In the genomic region with DNA sequence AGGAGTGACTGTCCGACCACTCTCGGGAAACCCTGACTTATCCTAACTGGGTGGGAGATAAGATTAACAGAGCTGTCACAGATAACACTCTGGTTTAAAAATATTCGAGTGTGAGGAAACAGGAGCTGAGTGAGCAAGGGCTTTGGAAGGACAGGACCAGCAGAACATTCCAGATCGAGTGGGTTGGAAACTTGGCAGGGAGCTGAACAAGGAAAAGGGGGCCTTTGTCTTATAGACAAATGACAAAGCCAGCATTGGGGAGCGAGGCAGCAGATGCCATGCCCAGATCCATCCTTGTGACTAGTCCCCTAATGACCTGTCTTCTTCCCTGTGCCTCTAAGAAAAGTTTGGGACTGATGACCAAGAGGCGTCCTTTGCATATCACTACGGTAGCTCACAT, we compare ENCODE assay signal across 13 mouse cellular contexts. TPM values are rescaled to one million over a fixed set of nuclear protein-coding genes. Genes with fewer than 3 reads are reported as not detected.
DNase-seq lines count a peak whose midpoint lies in the region; ATAC-seq and TF ChIP-seq lines count a peak whose summit lies in the region.
"Had no signal": no experiment of that assay in that cellular context is flagged by ENCODE, and none has a peak within 500 bp of the region (broad histone marks: within the 10 kb centered on the region; RNA-seq: fewer than 3 reads in every experiment).

No protein-coding gene starts in this region.

- H3K4me1 ChIP-seq in liver, adult 2 months (ENCODE audit: control insufficient read depth, insufficient read depth, low read length), result no peaks in the 10 kb centered on the region
- 0 out of 2 replicates have a peak, but pooled peaks cover 2% of the 10 kb centered on the region for H3K4me1 ChIP-seq in liver, embryonic 11.5 days (replicated peaks; ENCODE audit: control insufficient read depth, insufficient read depth, low read length)
- H3K4me1 ChIP-seq in heart, embryonic 13.5 days, result peaks cover 58% of the 10 kb centered on the region
- H3K4me1 ChIP-seq in olfactory bulb, adult 2 months (ENCODE audit: control insufficient read depth, insufficient read depth, low read length), result peaks cover 8% of the 10 kb centered on the region

- no peak for TF ChIP-seq POLR2A in liver, adult 2 months (IDR thresholded peaks at IDR 0.05; ENCODE audit: extremely low read depth, insufficient read depth, low read length)
- TF ChIP-seq POLR2A in olfactory bulb, adult 2 months (IDR thresholded peaks at IDR 0.05; ENCODE audit: insufficient read depth, low read depth, low read length), result no peak

- intact Hi-C loops in heart, postnatal 14 days (cut with DNase I), result no loop called here

- H3K9ac ChIP-seq in liver, adult 2 months (ENCODE audit: low read depth, low read length), result no peak overlapping the region
- no peak overlapping the region for H3K9ac ChIP-seq in liver, embryonic 11.5 days (ENCODE audit: low read depth, low read length)
- H3K9ac ChIP-seq in heart, embryonic 13.5 days, result peak overlapping the region; percentile 94

- no peak overlapping the region for H3K27ac ChIP-seq in liver, adult 2 months (replicated peaks; ENCODE audit: insufficient read depth, low read depth, low read length)
- H3K27ac ChIP-seq in liver, embryonic 11.5 days (ENCODE audit: low read depth, low read length), result no peak overlapping the region
- peak overlapping the region; percentile 100 for H3K27ac ChIP-seq in heart, embryonic 13.5 days (replicated peaks)
- H3K27ac ChIP-seq in olfactory bulb, adult 2 months (ENCODE audit: insufficient read depth, low read depth, low read length), result 0 out of 2 replicates have a peak overlapping the region, but pooled peaks have one; percentile 43

- 0 out of 2 replicates have a peak overlapping the region, but pooled peaks have one; percentile 16 for H3K4me3 ChIP-seq in liver, adult 2 months (ENCODE audit: insufficient read depth, low read depth, low read length)
- H3K4me3 ChIP-seq in liver, embryonic 11.5 days (ENCODE audit: low read depth, low read length), result no peak overlapping the region
- H3K4me3 ChIP-seq in heart, embryonic 13.5 days, result peak overlapping the region; percentile 66
- no peak overlapping the region for H3K4me3 ChIP-seq in olfactory bulb, adult 2 months (ENCODE audit: insufficient read depth, low read depth, low read length)

- DNase-seq in heart, adult 11 months, result peak; percentile 93
- DNase-seq in heart, postnatal 14 days, result no peak
- DNase-seq in liver, adult 2 months (ENCODE audit: extremely low read depth, low read depth, low spot score), result no peak
- no peak for DNase-seq in liver, embryonic 11.5 days (ENCODE audit: low spot score)
- DNase-seq in spleen, postnatal 10 days (ENCODE audit: low spot score in 2 of 2), result no peak
- no peak for DNase-seq in left cerebral cortex, adult 9 months (ENCODE audit: low spot score in 2 of 2)
- DNase-seq: adrenal gland, adult 8-10 months; embryo, embryonic 11 days; kidney, postnatal 10 days had no signal

- H3K79me2 ChIP-seq in liver, adult 2 months (ENCODE audit: control insufficient read depth, insufficient read depth, low read length), result no peaks in the 10 kb centered on the region

- no peak overlapping the region for H3K4me2 ChIP-seq in liver, embryonic 11.5 days
- H3K4me2 ChIP-seq in heart, embryonic 13.5 days, result peak overlapping the region; percentile 80

- no peak for TF ChIP-seq CTCF in liver, adult 2 months (IDR thresholded peaks at IDR 0.05; ENCODE audit: low read depth, low read length)
- TF ChIP-seq CTCF in olfactory bulb, adult 2 months (IDR thresholded peaks at IDR 0.05; ENCODE audit: insufficient read depth, low read depth, low read length), result no peak

- ATAC-seq in liver, embryonic 11.5 days (replicated peaks; ENCODE audit: low FRiP score), result no peak
- ATAC-seq in heart, embryonic 13.5 days (ENCODE audit: extremely low read depth, insufficient number of reproducible peaks, low FRiP score, low TSS enrichment), result no peak

- no peaks in the 10 kb centered on the region for H3K36me3 ChIP-seq in liver, adult 2 months (ENCODE audit: control insufficient read depth, insufficient read depth, low read length)
- no peaks in the 10 kb centered on the region for H3K36me3 ChIP-seq in liver, embryonic 11.5 days (ENCODE audit: control insufficient read depth, insufficient read depth, low read length)
- peaks cover 29% of the 10 kb centered on the region for H3K36me3 ChIP-seq in heart, embryonic 13.5 days

- WGBS in liver, adult 2 months, result 58% methylated on average over 7 of the region's 7 CpGs
- WGBS in liver, embryonic 11.5 days, result 40% methylated on average over 7 of the region's 7 CpGs
- 7% methylated on average over 7 of the region's 7 CpGs for WGBS in heart, embryonic 13.5 days
- WGBS in olfactory bulb, adult 2 months, result 60% methylated on average over 7 of the region's 7 CpGs

- no peaks in the 10 kb centered on the region for H3K27me3 ChIP-seq in liver, adult 2 months (ENCODE audit: control insufficient read depth, insufficient read depth, low read length)
- H3K27me3 ChIP-seq in liver, embryonic 11.5 days (replicated peaks; ENCODE audit: control insufficient read depth, insufficient read depth, low read length), result peaks cover 9% of the 10 kb centered on the region; the same call in 1 of the 2 replicates
- H3K27me3 ChIP-seq in heart, embryonic 13.5 days (replicated peaks), result no peaks in the 10 kb centered on the region

- H3K9me3 ChIP-seq in liver, embryonic 11.5 days (ENCODE audit: control insufficient read depth, low read length), result no peaks in the 10 kb centered on the region
- no peaks in the 10 kb centered on the region for H3K9me3 ChIP-seq in heart, embryonic 13.5 days

RNA-seq across cellular contexts. Expression of a gene that starts 1.8 kb away (rescaled TPM):
- total RNA-seq in heart, postnatal 14 days (2021), result 100 to 1,000 TPM; 128 to 131 TPM
- 0.55 TPM in 1 of 2 replicates, not detected in the other for total RNA-seq in liver, adult 2 months (2014; rRNA removed)
- polyA plus RNA-seq in liver, adult 2 months (2012; rRNA removed), result 0.88 and 1.1 TPM in 2 replicates
- 1.3 and 2.3 TPM in 2 replicates for polyA plus RNA-seq in liver, embryonic 11.5 days (2014; fragmentation: Nextera tagmentation; extraction: Ambion mirVana)
- polyA plus RNA-seq in heart, embryonic 13.5 days (2015; fragmentation: Nextera tagmentation; extraction: Ambion mirVana), result 260 and 319 TPM in 2 replicates
- polyA plus RNA-seq in olfactory bulb, adult 2 months (2012; ENCODE audit: insufficient read depth, insufficient read length, low replicate concordance, missing spikeins), result not detected in 2 replicates
- total RNA-seq: megakaryocyte-erythroid progenitor cell, adult 5-6 weeks had no signal
- polyA plus RNA-seq: forebrain, embryonic 11.5 days had no signal

RNA-seq across cellular contexts. Expression of a gene that starts 2.8 kb away (rescaled TPM):
- 1,000 to 10,000 TPM; 1,337 to 1,386 TPM for total RNA-seq in heart, postnatal 14 days (2021)
- total RNA-seq in liver, adult 2 months (2014; rRNA removed), result 1.3 and 2.4 TPM in 2 replicates
- polyA plus RNA-seq in liver, adult 2 months (2012; rRNA removed), result 5.5 and 6.6 TPM in 2 replicates
- 8.0 and 13.7 TPM in 2 replicates for polyA plus RNA-seq in liver, embryonic 11.5 days (2014; fragmentation: Nextera tagmentation; extraction: Ambion mirVana)
- 1,022 and 1,124 TPM in 2 replicates for polyA plus RNA-seq in heart, embryonic 13.5 days (2015; fragmentation: Nextera tagmentation; extraction: Ambion mirVana)
- not detected in 2 replicates for polyA plus RNA-seq in olfactory bulb, adult 2 months (2012; ENCODE audit: insufficient read depth, insufficient read length, low replicate concordance, missing spikeins)
- total RNA-seq: megakaryocyte-erythroid progenitor cell, adult 5-6 weeks had no signal

RNA-seq across cellular contexts. Expression of a gene that starts 7.6 kb away (rescaled TPM):
- total RNA-seq in heart, postnatal 14 days (2021), result 1 to 10 TPM; 2.0 to 3.2 TPM
- total RNA-seq in liver, adult 2 months (2014; rRNA removed), result 14.9 and 15.7 TPM in 2 replicates
- 13.9 and 14.9 TPM in 2 replicates for polyA plus RNA-seq in liver, adult 2 months (2012; rRNA removed)
- 2.6 and 4.5 TPM in 2 replicates for polyA plus RNA-seq in liver, embryonic 11.5 days (2014; fragmentation: Nextera tagmentation; extraction: Ambion mirVana)
- polyA plus RNA-seq in heart, embryonic 13.5 days (2015; fragmentation: Nextera tagmentation; extraction: Ambion mirVana), result 9.7 and 10.2 TPM in 2 replicates
- polyA plus RNA-seq in olfactory bulb, adult 2 months (2012; ENCODE audit: insufficient read depth, insufficient read length, low replicate concordance, missing spikeins), result not detected in 2 replicates
- total RNA-seq: megakaryocyte-erythroid progenitor cell, adult 5-6 weeks had no signal

RNA-seq across cellular contexts. Expression of a gene that starts 14.1 kb away (rescaled TPM):
- 1 to 10 TPM; 5.7 to 6.0 TPM for total RNA-seq in heart, postnatal 14 days (2021)
- total RNA-seq in liver, adult 2 months (2014; rRNA removed), result 4.2 and 4.7 TPM in 2 replicates
- 2.5 and 2.6 TPM in 2 replicates for polyA plus RNA-seq in liver, adult 2 months (2012; rRNA removed)
- polyA plus RNA-seq in liver, embryonic 11.5 days (2014; fragmentation: Nextera tagmentation; extraction: Ambion mirVana), result 15.7 and 16.0 TPM in 2 replicates
- polyA plus RNA-seq in heart, embryonic 13.5 days (2015; fragmentation: Nextera tagmentation; extraction: Ambion mirVana), result 8.2 and 8.5 TPM in 2 replicates
- not detected in 2 replicates for polyA plus RNA-seq in olfactory bulb, adult 2 months (2012; ENCODE audit: insufficient read depth, insufficient read length, low replicate concordance, missing spikeins)

RNA-seq across cellular contexts. Expression of a gene that starts 14.6 kb away (rescaled TPM):
- total RNA-seq in heart, postnatal 14 days (2021), result 1 to 10 TPM; 4.0 to 6.2 TPM
- total RNA-seq in liver, adult 2 months (2014; rRNA removed), result 20.3 and 22.8 TPM in 2 replicates
- polyA plus RNA-seq in liver, adult 2 months (2012; rRNA removed), result 3.7 and 4.6 TPM in 2 replicates
- polyA plus RNA-seq in liver, embryonic 11.5 days (2014; fragmentation: Nextera tagmentation; extraction: Ambion mirVana), result 2.3 and 3.5 TPM in 2 replicates
- 7.5 and 8.1 TPM in 2 replicates for polyA plus RNA-seq in heart, embryonic 13.5 days (2015; fragmentation: Nextera tagmentation; extraction: Ambion mirVana)
- polyA plus RNA-seq in olfactory bulb, adult 2 months (2012; ENCODE audit: insufficient read depth, insufficient read length, low replicate concordance, missing spikeins), result not detected in 2 replicates
- total RNA-seq: megakaryocyte-erythroid progenitor cell, adult 5-6 weeks had no signal

Comparison
In these comparisons a context has a peak if more than half of its experiments do, and no peak if none do; other contexts are left out.
1. H3K4me3 ChIP-seq: peak in liver, adult 2 months (single experiment) and heart, embryonic 13.5 days (single experiment); none in liver, embryonic 11.5 days (single experiment) and olfactory bulb, adult 2 months (single experiment).
2. H3K27ac ChIP-seq: peak in heart, embryonic 13.5 days (single experiment) and olfactory bulb, adult 2 months (single experiment); none in liver, adult 2 months (single experiment) and liver, embryonic 11.5 days (single experiment).
3. RNA of a gene that starts 1.8 kb away (polyA plus RNA-seq): 260 to 319 TPM in heart, embryonic 13.5 days; 1.3 to 2.3 TPM in liver, embryonic 11.5 days, 0.88 to 1.1 TPM in liver, adult 2 months and not detected in olfactory bulb, adult 2 months; every median in the first group is over 10 times any median in the second.